Mouse (Mus musculus) E14TG2a.4 (cell line): Measurements from ENCODE around the gene Igf2bp3.

Experiments used
- H3K27me3 ChIP-seq: 2 replicates; pipeline ENCODE4 v1.6.1; 2014; ENCODE audit warnings: low read length, control low read depth; ENCODE audit not compliant: insufficient read depth
- H3K36me3 ChIP-seq: 2 replicates; pipeline ENCODE4 v1.6.1; 2014; ENCODE audit warnings: low read length, control low read depth; ENCODE audit not compliant: insufficient read depth
- H3K4me1 ChIP-seq: replicated peaks from 2 replicates; pipeline ENCODE4 v1.6.1; 2014; ENCODE audit warnings: low read depth, low read length, control low read depth
- H3K4me3 ChIP-seq: replicated peaks from 2 replicates; pipeline ENCODE4 v1.5.1; 2014; ENCODE audit warnings: mild to moderate bottlenecking, low read length
- H3K9me3 ChIP-seq: 2 replicates; pipeline ENCODE4 v1.6.1; 2014; ENCODE audit warnings: low read length, control low read depth
- CTCF ChIP-seq: conservative IDR thresholded peaks from 2 replicates; pipeline ENCODE4 v1.5.1; 2014; ENCODE audit warnings: low read length
- NANOG ChIP-seq: IDR thresholded peaks from 2 replicates; pipeline ENCODE4 v1.6.1; 2014; ENCODE audit warnings: borderline replicate concordance, low read length, mixed read lengths
- POU5F1 ChIP-seq: IDR thresholded peaks from 2 replicates; pipeline ENCODE4 v1.6.1; 2014; ENCODE audit warnings: low read length, borderline replicate concordance

Igf2bp3 gene

GRCm38 (mm10) chr6:49120370-49120769, 94.4 kb downstream of the Igf2bp3 start:
- Histone ChIP-seq H3K27me3 (no peaks in the 10 kb centered on the region), H3K36me3 (peaks cover 50% of the 10 kb centered on the region), H3K9me3 (no peaks in the 10 kb centered on the region), H3K4me1 (peaks cover 12% of the 10 kb centered on the region), H3K4me3 (no peak overlapping the region)
- TF ChIP-seq CTCF: no peak
- TF ChIP-seq POU5F1: no peak
- TF ChIP-seq NANOG: no peak

- Histone ChIP-seq H3K27me3 (no peaks in the 10 kb centered on the region), H3K4me3 (no peak overlapping the region), H3K9me3 (no peaks in the 10 kb centered on the region), H3K4me1 (peaks cover 12% of the 10 kb centered on the region), H3K36me3 (peaks cover 53% of the 10 kb centered on the region)
- TF ChIP-seq CTCF (no peak), NANOG (no peak)
Measured at GRCm38 (mm10) chr6:49119462-49120135, 95.2 kb downstream of the Igf2bp3 start.

GRCm38 (mm10) chr6:49118446-49118845, 96.3 kb downstream of the Igf2bp3 start:
- Histone ChIP-seq H3K36me3 (peaks cover 64% of the 10 kb centered on the region), H3K4me1 (peaks cover 12% of the 10 kb centered on the region), H3K27me3 (no peaks in the 10 kb centered on the region), H3K4me3 (no peak overlapping the region), H3K9me3 (no peaks in the 10 kb centered on the region)
- no peak for TF ChIP-seq CTCF
- TF ChIP-seq POU5F1: no peak
- TF ChIP-seq NANOG: no peak

- no peak overlapping the region for H3K4me3 ChIP-seq
- no peak for TF ChIP-seq CTCF
- TF ChIP-seq POU5F1: no peak
- no peak for TF ChIP-seq NANOG
- H3K36me3 ChIP-seq: peaks cover 71% of the 10 kb centered on the region
- peaks cover 16% of the 10 kb centered on the region for H3K4me1 ChIP-seq
- no peaks in the 10 kb centered on the region for H3K9me3 ChIP-seq
- H3K27me3 ChIP-seq: no peaks in the 10 kb centered on the region
Measured at GRCm38 (mm10) chr6:49116241-49116640, 98.5 kb downstream of the Igf2bp3 start.

- Histone ChIP-seq H3K4me1 (peaks cover 21% of the 10 kb centered on the region), H3K4me3 (no peak overlapping the region), H3K27me3 (no peaks in the 10 kb centered on the region), H3K9me3 (no peaks in the 10 kb centered on the region), H3K36me3 (peaks cover 77% of the 10 kb centered on the region)
- TF ChIP-seq POU5F1 (no peak), CTCF (no peak), NANOG (no peak)
Measured at GRCm38 (mm10) chr6:49115550-49115949, 99.2 kb downstream of the Igf2bp3 start.

DNA sequence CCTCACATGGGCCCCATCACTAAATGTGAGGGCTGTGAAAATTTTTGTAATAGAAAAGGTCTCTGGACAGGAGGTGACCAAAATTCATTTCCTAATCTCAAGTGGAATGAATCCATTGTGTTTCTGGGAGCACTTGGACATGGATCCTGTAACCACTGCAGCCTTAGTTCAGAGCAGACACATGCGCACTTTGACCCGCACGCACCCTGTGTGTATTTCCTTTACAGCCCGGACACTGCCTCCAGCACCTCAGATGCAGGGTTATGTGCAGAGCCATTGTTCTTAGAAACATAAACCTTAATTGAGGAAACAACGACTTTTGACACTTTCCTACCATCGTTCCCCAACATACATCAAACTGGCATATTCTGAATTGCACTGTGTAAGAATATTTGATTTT, 100.3 kb downstream of the Igf2bp3 start:
- H3K36me3 ChIP-seq: peaks cover 73% of the 10 kb centered on the region
- H3K4me1 ChIP-seq: peaks cover 16% of the 10 kb centered on the region
- H3K4me3 ChIP-seq: no peak overlapping the region
- TF ChIP-seq CTCF (no peak), POU5F1 (no peak), NANOG (no peak)
- H3K27me3 ChIP-seq: no peaks in the 10 kb centered on the region
- H3K9me3 ChIP-seq: no peaks in the 10 kb centered on the region

DNA sequence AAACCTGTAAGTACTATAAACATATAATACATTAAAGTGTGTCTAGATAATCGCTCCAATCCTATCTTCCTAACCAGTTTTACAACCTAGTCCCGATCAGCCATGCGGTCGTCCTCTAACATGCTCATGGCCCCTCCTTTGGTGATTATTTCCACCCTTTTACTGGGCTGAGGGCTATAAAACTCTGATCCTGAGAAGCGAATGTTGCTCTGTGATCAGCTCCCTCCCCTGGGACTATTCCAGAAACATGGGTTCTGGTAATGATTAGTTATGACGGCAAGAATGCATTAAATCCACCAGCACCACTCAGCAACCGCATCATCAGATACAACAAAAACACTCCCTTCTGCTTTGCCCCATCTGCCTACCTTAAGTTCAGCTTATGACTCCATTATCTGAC, 100.9 kb downstream of the Igf2bp3 start:
- TF ChIP-seq POU5F1 (no peak), CTCF (no peak), NANOG (no peak)
- no peak overlapping the region for H3K4me3 ChIP-seq
- H3K36me3 ChIP-seq: peaks cover 78% of the 10 kb centered on the region
- no peaks in the 10 kb centered on the region for H3K9me3 ChIP-seq
- no peaks in the 10 kb centered on the region for H3K27me3 ChIP-seq
- H3K4me1 ChIP-seq: peaks cover 16% of the 10 kb centered on the region

GRCm38 (mm10) chr6:49109196-49109595, 105.6 kb downstream of the Igf2bp3 start:
- Histone ChIP-seq H3K4me1 (peaks cover 16% of the 10 kb centered on the region), H3K27me3 (no peaks in the 10 kb centered on the region), H3K36me3 (peaks cover 80% of the 10 kb centered on the region), H3K9me3 (no peaks in the 10 kb centered on the region), H3K4me3 (no peak overlapping the region)
- TF ChIP-seq NANOG (no peak), CTCF (no peak), POU5F1 (no peak)

- no peak overlapping the region for H3K4me3 ChIP-seq
- TF ChIP-seq POU5F1 (no peak), CTCF (no peak), NANOG (no peak)
- H3K36me3 ChIP-seq: peaks cover 94% of the 10 kb centered on the region
- H3K27me3 ChIP-seq: no peaks in the 10 kb centered on the region
- H3K9me3 ChIP-seq: no peaks in the 10 kb centered on the region
- H3K4me1 ChIP-seq: peaks cover 23% of the 10 kb centered on the region
Measured at GRCm38 (mm10) chr6:49106746-49107500, 107.8 kb downstream of the Igf2bp3 start.
